Mouse (Mus musculus) lung, postnatal 0 days (tissue): ENCODE measurements around the gene Sec23b.

ENCODE experiments used
- CTCF ChIP-seq: IDR thresholded peaks from 2 replicates; pipeline ENCODE4 v1.5.1; 2016; ENCODE audit warnings: antibody characterized with exemption, mild to moderate bottlenecking
- EP300 ChIP-seq: IDR thresholded peaks from 2 replicates; pipeline ENCODE4 v1.6.1; 2016; ENCODE audit warnings: antibody characterized with exemption, mild to moderate bottlenecking, control low read depth

- TF ChIP-seq EP300 (no peak), CTCF (no peak)
These were observed 61.2 kb downstream of the Sec23b start for GRCm38 (mm10) chr2:144617074-144617874.
